Comparison of ENCODE assay signal across 11 mouse cellular contexts in genomic region chr4:103881641-103882040, GRCm38 (mm10).
A peak's percentile ranks its signal among the peaks of the same experiment; 100 is the strongest.
DNase-seq lines count a peak whose midpoint lies in the region; ATAC-seq and TF ChIP-seq lines count a peak whose summit lies in the region.
"Had no signal": no experiment of that assay in that cellular context is flagged by ENCODE, and none has a peak within 500 bp of the region (broad histone marks: within the 10 kb centered on the region; RNA-seq: fewer than 3 reads in every experiment).

No protein-coding gene starts in this region.

- H3K9ac ChIP-seq in midbrain, embryonic 13.5 days (replicated peaks): no peak overlapping the region
- H3K9ac ChIP-seq in midbrain, embryonic 11.5 days (ENCODE audit: low read length): no peak overlapping the region
- no peak overlapping the region for H3K9ac ChIP-seq in heart, adult 2 months (ENCODE audit: low read depth, low read length)
- H3K9ac ChIP-seq: limb, embryonic 13.5 days; neural tube, embryonic 12.5 days had no signal

- H3K9me3 ChIP-seq in midbrain, embryonic 13.5 days: no peaks in the 10 kb centered on the region
- no peaks in the 10 kb centered on the region for H3K9me3 ChIP-seq in midbrain, embryonic 11.5 days (ENCODE audit: control insufficient read depth, low read length)
- H3K9me3 ChIP-seq: limb, embryonic 13.5 days; neural tube, embryonic 12.5 days had no signal

- DNase-seq in midbrain, embryonic 11.5 days (ENCODE audit: low spot score, missing footprints): no peak
- DNase-seq in frontal cortex, adult 2 months (ENCODE audit: extremely low spot score in 1 of 2, low spot score in 1 of 2): peak; percentile 49 to 76
- peak; percentile 35 to 61 for DNase-seq in left cerebral cortex, adult 2 months (ENCODE audit: extremely low spot score in 1 of 2, low spot score in 2 of 2)
- no peak for DNase-seq in retina, embryonic 14.5 days (ENCODE audit: low spot score)
- no peak for DNase-seq in heart, adult 2 months
- no peak for DNase-seq in adrenal gland, adult 18-20 months (ENCODE audit: low spot score in 2 of 2)
- no peak for DNase-seq in heart, postnatal 10 days
- DNase-seq: lung, postnatal 14 days had no signal

- no peak for TF ChIP-seq EP300 in heart, adult 2 months (IDR thresholded peaks at IDR 0.05; ENCODE audit: insufficient read depth, low read depth, low read length)

- no peaks in the 10 kb centered on the region for H3K27me3 ChIP-seq in midbrain, embryonic 13.5 days
- no peaks in the 10 kb centered on the region for H3K27me3 ChIP-seq in midbrain, embryonic 11.5 days (ENCODE audit: control insufficient read depth, insufficient read depth, low read length)
- no peaks in the 10 kb centered on the region for H3K27me3 ChIP-seq in heart, adult 2 months (ENCODE audit: control insufficient read depth, insufficient read depth, low read length)
- H3K27me3 ChIP-seq: limb, embryonic 13.5 days; neural tube, embryonic 12.5 days had no signal

- no peak overlapping the region for H3K27ac ChIP-seq in midbrain, embryonic 13.5 days
- H3K27ac ChIP-seq in midbrain, embryonic 11.5 days (ENCODE audit: low read depth, low read length): no peak overlapping the region
- H3K27ac ChIP-seq in left cerebral cortex, adult 2 months: peak overlapping the region; percentile 91
- no peak overlapping the region for H3K27ac ChIP-seq in heart, adult 2 months
- H3K27ac ChIP-seq: limb, embryonic 13.5 days; neural tube, embryonic 12.5 days had no signal

- no peak overlapping the region for H3K4me2 ChIP-seq in midbrain, embryonic 13.5 days (replicated peaks)
- no peak overlapping the region for H3K4me2 ChIP-seq in midbrain, embryonic 11.5 days
- H3K4me2 ChIP-seq: limb, embryonic 13.5 days; neural tube, embryonic 12.5 days had no signal

- WGBS in midbrain, embryonic 13.5 days: 48% methylated on average over 3 of the region's 3 CpGs
- WGBS in midbrain, embryonic 11.5 days: 52% methylated on average over 3 of the region's 3 CpGs
- 64% methylated on average over 3 of the region's 3 CpGs for WGBS in heart, adult 2 months

- intact Hi-C loops in left cerebral cortex, adult 2 months (cut with DNase I): no loop called here
- intact Hi-C loops in heart, adult 2 months (cut with DNase I): no loop called here
- intact Hi-C loops in heart, postnatal 10 days (cut with DNase I): no loop called here

- H3K79me2 ChIP-seq in heart, adult 2 months (replicated peaks; ENCODE audit: control insufficient read depth, insufficient read depth, low read length): no peaks in the 10 kb centered on the region

- H3K4me3 ChIP-seq in midbrain, embryonic 13.5 days (replicated peaks): no peak overlapping the region
- no peak overlapping the region for H3K4me3 ChIP-seq in midbrain, embryonic 11.5 days (ENCODE audit: low read depth, low read length)
- H3K4me3 ChIP-seq in left cerebral cortex, adult 2 months: no peak overlapping the region
- H3K4me3 ChIP-seq in heart, adult 2 months: no peak overlapping the region
- H3K4me3 ChIP-seq: limb, embryonic 13.5 days; neural tube, embryonic 12.5 days had no signal

- no peaks in the 10 kb centered on the region for H3K36me3 ChIP-seq in midbrain, embryonic 13.5 days
- H3K36me3 ChIP-seq in midbrain, embryonic 11.5 days (ENCODE audit: control insufficient read depth, insufficient read depth, low read length): no peaks in the 10 kb centered on the region
- H3K36me3 ChIP-seq in heart, adult 2 months (ENCODE audit: control insufficient read depth, insufficient read depth, low read length): no peaks in the 10 kb centered on the region
- H3K36me3 ChIP-seq: limb, embryonic 13.5 days; neural tube, embryonic 12.5 days had no signal

- ATAC-seq in midbrain, embryonic 13.5 days: 0 out of 2 replicates have a peak, but pooled peaks have one; percentile 53
- no peak for ATAC-seq in midbrain, embryonic 11.5 days (ENCODE audit: low FRiP score)

- no peak for TF ChIP-seq POLR2A in heart, adult 2 months (IDR thresholded peaks at IDR 0.05; ENCODE audit: insufficient read depth, low read depth, low read length)

- TF ChIP-seq CTCF in left cerebral cortex, adult 2 months (IDR thresholded peaks at IDR 0.05): no peak
- TF ChIP-seq CTCF in heart, adult 2 months (IDR thresholded peaks at IDR 0.05): no peak

- 0 out of 2 replicates have a peak, but pooled peaks cover 3% of the 10 kb centered on the region for H3K4me1 ChIP-seq in midbrain, embryonic 13.5 days (replicated peaks)
- no peaks in the 10 kb centered on the region for H3K4me1 ChIP-seq in midbrain, embryonic 11.5 days (ENCODE audit: control insufficient read depth, insufficient read depth, low read length)
- H3K4me1 ChIP-seq in heart, adult 2 months (ENCODE audit: control insufficient read depth, insufficient read depth, low read length): no peaks in the 10 kb centered on the region
- H3K4me1 ChIP-seq: limb, embryonic 13.5 days; neural tube, embryonic 12.5 days had no signal

Comparison
In these comparisons a context has a peak if more than half of its experiments do, and no peak if none do; other contexts are left out.
1. DNase-seq: peak in frontal cortex, adult 2 months (2 of 2) and left cerebral cortex, adult 2 months (2 of 2); none in midbrain, embryonic 11.5 days (single experiment), retina, embryonic 14.5 days (single experiment), heart, adult 2 months (0 of 2), adrenal gland, adult 18-20 months (0 of 2) and heart, postnatal 10 days (0 of 2).